Mouse (Mus musculus): ENCODE measurements at regions not wholly inside any gene's neighbourhood (a gene's known extent, or its start where the extent isn't known, plus 50 kb on each side); places are given as distances from the start of the nearest gene placed in this dataset.

DNA sequence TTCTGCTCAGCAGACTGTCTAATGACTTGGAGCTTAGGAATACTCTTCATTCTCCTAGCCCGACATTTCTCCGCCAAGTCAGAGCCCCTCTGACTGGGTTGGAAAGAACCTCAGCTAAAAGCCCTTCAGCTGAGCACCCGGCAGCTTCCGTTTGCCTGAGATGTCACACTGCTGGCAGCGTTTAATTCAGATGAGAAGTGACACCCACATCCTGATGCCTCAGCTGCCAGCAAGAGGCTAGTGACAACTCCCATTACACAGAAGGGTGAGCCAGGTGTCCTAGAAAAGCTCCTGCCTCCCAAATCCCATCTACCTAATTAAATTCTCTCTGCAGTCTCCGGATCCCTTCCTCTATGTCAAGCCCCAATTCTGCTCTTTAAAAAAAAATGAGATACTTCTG is 670.2 kb upstream of the Arpp21 start:
- no peak overlapping the region for H3K4me2 ChIP-seq
- H3K9me3 ChIP-seq (replicated peaks), result no peaks in the 10 kb centered on the region
- no peaks in the 10 kb centered on the region for H3K27me3 ChIP-seq
- H3K4me1 ChIP-seq, result peaks cover 5% of the 10 kb centered on the region; the same call in 1 of the 2 replicates
- no peak overlapping the region for H3K4me3 ChIP-seq (replicated peaks)
- H3K9ac ChIP-seq, result no peak overlapping the region
- WGBS, result 81% methylated on average over 6 of the region's 6 CpGs
- no peak for ATAC-seq (replicated peaks; ENCODE audit: low FRiP score)
- no peak overlapping the region for H3K27ac ChIP-seq
- H3K36me3 ChIP-seq, result no peaks in the 10 kb centered on the region

DNA sequence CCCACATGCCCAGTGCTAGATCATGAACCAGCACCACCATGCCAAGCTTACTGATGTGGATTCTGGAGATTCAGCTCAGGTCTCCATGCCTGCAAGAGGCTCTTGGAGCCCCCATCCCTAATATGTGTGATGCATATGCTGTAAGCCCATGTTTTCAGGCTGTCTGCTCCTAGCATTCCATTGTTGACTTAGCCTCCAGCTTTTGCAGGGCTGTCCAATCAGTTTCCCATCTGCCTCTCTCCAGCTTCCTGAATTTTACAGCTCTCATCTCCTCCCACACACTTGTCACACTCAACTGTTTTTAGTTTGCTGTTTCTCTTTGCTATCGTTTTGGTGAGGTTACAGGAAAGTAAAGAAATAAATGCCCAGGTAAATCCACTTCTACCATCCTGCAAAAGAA is 629.2 kb upstream of the Arpp21 start:
- Histone ChIP-seq H3K9me3 (replicated peaks) (no peaks in the 10 kb centered on the region), H3K9ac (no peak overlapping the region), H3K4me2 (no peak overlapping the region), H3K27ac (no peak overlapping the region), H3K36me3 (no peaks in the 10 kb centered on the region), H3K4me1 (peaks cover 7% of the 10 kb centered on the region), H3K27me3 (no peaks in the 10 kb centered on the region), H3K4me3 (replicated peaks) (no peak overlapping the region)
- WGBS, result 7% methylated on average over 1 of the region's 1 CpGs
- ATAC-seq (replicated peaks; ENCODE audit: low FRiP score), result peak; percentile 85

- ATAC-seq (replicated peaks; ENCODE audit: low FRiP score), result no peak
- Histone ChIP-seq H3K36me3 (no peaks in the 10 kb centered on the region), H3K9me3 (replicated peaks) (no peaks in the 10 kb centered on the region), H3K27ac (no peak overlapping the region), H3K27me3 (no peaks in the 10 kb centered on the region), H3K4me1 (peaks cover 7% of the 10 kb centered on the region), H3K4me2 (no peak overlapping the region), H3K9ac (no peak overlapping the region), H3K4me3 (replicated peaks) (no peak overlapping the region)
- 45% methylated on average over 8 of the region's 8 CpGs for WGBS
These were observed 625.4 kb upstream of the Arpp21 start for GRCm38 (mm10) chr9:112861136-112861535.

DNA sequence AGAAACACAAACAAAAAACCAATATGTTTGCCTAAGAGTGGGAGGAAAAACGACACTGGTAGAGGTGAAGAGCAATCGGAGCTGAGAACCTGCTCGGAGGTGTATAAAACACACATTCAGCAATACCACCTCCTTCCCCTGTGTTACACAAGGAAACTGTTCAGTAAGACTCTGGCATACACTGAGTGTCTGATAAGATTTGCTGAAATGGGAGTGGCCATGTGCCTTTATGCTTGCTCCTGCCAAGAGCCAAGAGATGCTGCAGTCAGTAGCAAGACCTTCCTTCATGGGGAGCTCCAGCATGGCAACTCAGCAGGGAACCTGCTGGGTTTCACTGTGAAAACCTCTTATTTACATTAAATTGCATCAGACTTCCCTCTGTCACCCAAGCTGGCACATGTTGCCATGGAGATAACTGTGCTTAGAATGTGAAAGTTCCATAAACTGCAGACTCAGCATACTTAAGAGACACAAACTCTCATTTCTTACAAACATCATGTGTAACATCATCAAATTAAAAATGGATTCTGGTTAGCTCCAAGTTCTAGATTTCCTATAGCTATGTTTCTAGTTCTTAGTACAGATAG is 624.7 kb upstream of the Arpp21 start:
- Histone ChIP-seq H3K9me3 (replicated peaks) (no peaks in the 10 kb centered on the region), H3K4me1 (peaks cover 7% of the 10 kb centered on the region; the same call in 1 of the 2 replicates), H3K9ac (no peak overlapping the region), H3K27me3 (no peaks in the 10 kb centered on the region), H3K4me2 (no peak overlapping the region), H3K4me3 (replicated peaks) (no peak overlapping the region), H3K27ac (no peak overlapping the region), H3K36me3 (no peaks in the 10 kb centered on the region)
- no peak for ATAC-seq (replicated peaks; ENCODE audit: low FRiP score)
- 44% methylated on average over 3 of the region's 3 CpGs for whole genome bisulfite sequencing

DNA sequence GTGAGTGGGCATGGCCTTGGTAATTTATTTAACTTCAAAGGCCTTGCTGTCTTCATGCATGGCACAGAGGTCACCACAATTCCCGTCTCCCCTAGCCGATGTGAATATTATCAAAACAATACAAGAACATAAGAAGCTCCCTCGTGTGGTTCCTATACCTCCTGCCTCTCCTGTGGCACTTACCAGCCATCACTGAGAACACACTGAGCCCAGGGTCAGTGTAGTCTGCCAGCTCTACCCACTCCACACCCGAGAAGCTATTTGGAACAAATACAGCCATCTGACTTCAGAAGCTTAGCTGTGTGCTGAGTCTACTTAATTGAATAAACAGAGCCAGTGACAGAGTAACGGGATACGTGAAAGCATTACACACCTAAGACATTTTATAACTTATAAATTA is 605.7 kb upstream of the Arpp21 start:
- H3K27ac ChIP-seq, result no peak overlapping the region
- ATAC-seq (replicated peaks; ENCODE audit: low FRiP score), result no peak
- H3K9ac ChIP-seq, result no peak overlapping the region
- H3K4me3 ChIP-seq (replicated peaks), result no peak overlapping the region
- H3K27me3 ChIP-seq, result no peaks in the 10 kb centered on the region
- H3K4me1 ChIP-seq, result no peaks in the 10 kb centered on the region
- WGBS, result 19% methylated on average over 6 of the region's 6 CpGs
- no peaks in the 10 kb centered on the region for H3K36me3 ChIP-seq
- no peaks in the 10 kb centered on the region for H3K9me3 ChIP-seq (replicated peaks)
- no peak overlapping the region for H3K4me2 ChIP-seq

GRCm38 (mm10) chr9:112839071-112839793 is 603.5 kb upstream of the Arpp21 start:
- no peak overlapping the region for H3K27ac ChIP-seq
- no peaks in the 10 kb centered on the region for H3K9me3 ChIP-seq (replicated peaks)
- no peak overlapping the region for H3K9ac ChIP-seq
- no peak overlapping the region for H3K4me3 ChIP-seq (replicated peaks)
- H3K4me1 ChIP-seq, result no peaks in the 10 kb centered on the region
- H3K27me3 ChIP-seq, result no peaks in the 10 kb centered on the region
- no peak for ATAC-seq (replicated peaks; ENCODE audit: low FRiP score)
- no peak overlapping the region for H3K4me2 ChIP-seq
- no peaks in the 10 kb centered on the region for H3K36me3 ChIP-seq
- 83% methylated on average over 7 of the region's 7 CpGs for WGBS

DNA sequence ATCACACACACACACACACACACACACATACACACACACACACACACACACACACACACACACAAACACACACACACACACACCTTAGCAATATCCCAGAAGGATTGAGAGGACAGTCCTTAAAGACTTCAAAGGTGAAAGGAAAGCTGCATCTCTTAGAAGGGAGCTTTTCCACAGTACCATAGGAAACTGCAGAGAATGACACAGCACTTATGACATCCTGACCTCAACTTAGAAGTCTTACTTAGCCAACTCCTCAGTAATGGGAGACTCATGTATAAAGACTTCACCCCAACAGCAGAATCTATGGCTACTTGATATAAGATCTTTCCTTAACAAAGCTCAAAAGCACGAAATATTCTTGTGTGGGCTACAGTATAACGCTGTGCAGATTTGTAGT is 601.8 kb upstream of the Arpp21 start:
- Histone ChIP-seq H3K9ac (no peak overlapping the region), H3K4me1 (no peaks in the 10 kb centered on the region), H3K36me3 (no peaks in the 10 kb centered on the region), H3K27ac (no peak overlapping the region), H3K27me3 (no peaks in the 10 kb centered on the region), H3K9me3 (replicated peaks) (no peaks in the 10 kb centered on the region), H3K4me3 (replicated peaks) (no peak overlapping the region), H3K4me2 (no peak overlapping the region)
- no peak for ATAC-seq (replicated peaks; ENCODE audit: low FRiP score)
- WGBS, result 91% methylated on average over 2 of the region's 2 CpGs

GRCm38 (mm10) chr9:112834441-112835245 is 598.9 kb upstream of the Arpp21 start:
- Histone ChIP-seq H3K9me3 (replicated peaks) (no peaks in the 10 kb centered on the region), H3K4me1 (no peaks in the 10 kb centered on the region), H3K27ac (no peak overlapping the region), H3K4me3 (replicated peaks) (no peak overlapping the region), H3K4me2 (no peak overlapping the region), H3K27me3 (no peaks in the 10 kb centered on the region), H3K36me3 (no peaks in the 10 kb centered on the region), H3K9ac (no peak overlapping the region)
- WGBS, result 87% methylated on average over 5 of the region's 5 CpGs
- no peak for ATAC-seq (replicated peaks; ENCODE audit: low FRiP score)

- Histone ChIP-seq H3K36me3 (no peaks in the 10 kb centered on the region), H3K27ac (no peak overlapping the region), H3K9me3 (replicated peaks) (no peaks in the 10 kb centered on the region), H3K4me2 (no peak overlapping the region), H3K4me1 (no peaks in the 10 kb centered on the region), H3K9ac (no peak overlapping the region), H3K4me3 (replicated peaks) (no peak overlapping the region), H3K27me3 (no peaks in the 10 kb centered on the region)
- WGBS, result 90% methylated on average over 2 of the region's 2 CpGs
- no peak for ATAC-seq (replicated peaks; ENCODE audit: low FRiP score)
These were observed 595.4 kb upstream of the Arpp21 start for GRCm38 (mm10) chr9:112831102-112831501.

- 58% methylated on average over 4 of the region's 4 CpGs for WGBS
- no peak for ATAC-seq (replicated peaks; ENCODE audit: low FRiP score)
- Histone ChIP-seq H3K27ac (no peak overlapping the region), H3K4me2 (no peak overlapping the region), H3K27me3 (no peaks in the 10 kb centered on the region), H3K36me3 (no peaks in the 10 kb centered on the region), H3K9ac (no peak overlapping the region), H3K4me1 (no peaks in the 10 kb centered on the region), H3K9me3 (replicated peaks) (no peaks in the 10 kb centered on the region), H3K4me3 (replicated peaks) (no peak overlapping the region)
These were observed 592.9 kb upstream of the Arpp21 start for GRCm38 (mm10) chr9:112828602-112829001.

DNA sequence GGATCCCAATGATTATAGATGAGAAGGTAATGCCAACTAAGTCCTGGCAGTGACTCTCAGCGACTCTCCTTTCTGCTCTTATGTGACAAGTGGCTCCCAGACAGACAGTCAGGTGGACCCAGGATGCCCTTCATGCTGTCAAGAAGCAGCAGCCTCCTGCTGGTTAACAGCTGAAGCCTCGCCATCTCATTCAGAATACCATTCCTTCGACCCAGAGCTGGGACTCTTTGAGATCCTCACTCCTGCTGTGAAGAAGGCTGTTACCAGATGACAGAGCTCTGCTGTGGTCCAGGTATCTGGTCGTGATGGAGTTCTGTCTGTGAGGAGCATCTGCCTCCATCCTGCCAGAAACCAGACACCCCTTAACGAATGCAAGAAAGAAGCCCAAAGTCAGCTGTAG is 590.9 kb upstream of the Arpp21 start:
- ATAC-seq (replicated peaks; ENCODE audit: low FRiP score), result no peak
- H3K4me2 ChIP-seq, result no peak overlapping the region
- no peaks in the 10 kb centered on the region for H3K9me3 ChIP-seq (replicated peaks)
- H3K27ac ChIP-seq, result no peak overlapping the region
- no peak overlapping the region for H3K4me3 ChIP-seq (replicated peaks)
- 42% methylated on average over 5 of the region's 5 CpGs for WGBS
- H3K36me3 ChIP-seq, result no peaks in the 10 kb centered on the region
- H3K27me3 ChIP-seq, result no peaks in the 10 kb centered on the region
- no peak overlapping the region for H3K9ac ChIP-seq
- no peaks in the 10 kb centered on the region for H3K4me1 ChIP-seq

- Histone ChIP-seq H3K9ac (no peak overlapping the region), H3K36me3 (no peaks in the 10 kb centered on the region), H3K4me3 (replicated peaks) (no peak overlapping the region), H3K4me1 (no peaks in the 10 kb centered on the region), H3K4me2 (no peak overlapping the region), H3K27me3 (no peaks in the 10 kb centered on the region), H3K9me3 (replicated peaks) (no peaks in the 10 kb centered on the region), H3K27ac (no peak overlapping the region)
- WGBS, result 83% methylated on average over 1 of the region's 1 CpGs
- no peak for ATAC-seq (replicated peaks; ENCODE audit: low FRiP score)
These were observed 586.2 kb upstream of the Arpp21 start for GRCm38 (mm10) chr9:112821940-112822339.

All from kidney, embryonic 15.5 days (tissue).